Mouse (Mus musculus): ENCODE measurements around the gene Selp. TPM values are rescaled to one million over a fixed set of nuclear protein-coding genes. Genes with fewer than 3 reads are reported as not detected.

The Selp gene
- 1 to 10 TPM in 1 of 2 experiments, under 1 TPM in 1; 0.46 to 2.9 TPM for polyA plus RNA-seq (2012; fragmentation: generic; extraction: Trizol)

GRCm38 (mm10) chr1:164114947-164115493 is at the start of gene Selp:
Gene Selp, plus strand, starts transcription at chr1:164115264.

GRCm38 (mm10) chr1:164151387-164152088 is 36.5 kb downstream of the Selp start, which contains the start of gene F5:
Gene F5, plus strand, starts transcription at chr1:164151838.

Other genes starting within 250 kb of the Selp start
- gene Scyl3, start 186.2 kb upstream of the Selp start, polyA plus RNA-seq (2012; fragmentation: generic; extraction: Trizol): 1 to 10 TPM; 1.4 to 5.1 TPM
- 1 to 10 TPM; 1.5 to 5.8 TPM for gene BC055324, start 120.5 kb upstream of the Selp start, polyA plus RNA-seq (2012; fragmentation: generic; extraction: Trizol)
- gene Mettl18, start 120.4 kb upstream of the Selp start, polyA plus RNA-seq (2012; fragmentation: generic; extraction: Trizol): 1 to 10 TPM in 1 of 2 experiments, under 1 TPM in 1; 0.23 to 2.5 TPM
- gene Sele, start 67.0 kb upstream of the Selp start, polyA plus RNA-seq (2012; fragmentation: generic; extraction: Trizol): not detected
- not detected for gene Sell, start 53.3 kb upstream of the Selp start, polyA plus RNA-seq (2012; fragmentation: generic; extraction: Trizol)
- gene F5, start 36.6 kb downstream of the Selp start, polyA plus RNA-seq (2012; fragmentation: generic; extraction: Trizol): under 1 TPM in 1 of 2 experiments, not detected in 1; 0.01 TPM
- 1 to 10 TPM; 1.7 to 5.5 TPM for gene Slc19a2, start 133.8 kb downstream of the Selp start, polyA plus RNA-seq (2012; fragmentation: generic; extraction: Trizol)
- 1 to 10 TPM in 1 of 2 experiments, under 1 TPM in 1; 0.53 to 2.5 TPM for gene Ccdc181, start 160.3 kb downstream of the Selp start, polyA plus RNA-seq (2012; fragmentation: generic; extraction: Trizol)
- 10 to 100 TPM; 10.4 to 32.3 TPM for gene Nme7, start 188.9 kb downstream of the Selp start, polyA plus RNA-seq (2012; fragmentation: generic; extraction: Trizol)
- 1 to 10 TPM in 1 of 2 experiments, under 1 TPM in 1; 0.61 to 4.4 TPM for gene Blzf1, start 192.2 kb downstream of the Selp start, polyA plus RNA-seq (2012; fragmentation: generic; extraction: Trizol)